Mouse (Mus musculus) frontal cortex, postnatal 25 days (tissue): ENCODE data around the gene Polr2a.
"Not testable (repeated sequence)": the region's sequence is repeated elsewhere in the genome, so short reads cannot be mapped to it uniquely, and the experiment has no call there.

Experiments used
- DNase-seq, 2 experiments: peaks; one replicate each; pipeline ENCODE4 v3.0.0; 2022; ENCODE audit warnings: low spot score in 2 of 2

The Polr2a gene

DNA sequence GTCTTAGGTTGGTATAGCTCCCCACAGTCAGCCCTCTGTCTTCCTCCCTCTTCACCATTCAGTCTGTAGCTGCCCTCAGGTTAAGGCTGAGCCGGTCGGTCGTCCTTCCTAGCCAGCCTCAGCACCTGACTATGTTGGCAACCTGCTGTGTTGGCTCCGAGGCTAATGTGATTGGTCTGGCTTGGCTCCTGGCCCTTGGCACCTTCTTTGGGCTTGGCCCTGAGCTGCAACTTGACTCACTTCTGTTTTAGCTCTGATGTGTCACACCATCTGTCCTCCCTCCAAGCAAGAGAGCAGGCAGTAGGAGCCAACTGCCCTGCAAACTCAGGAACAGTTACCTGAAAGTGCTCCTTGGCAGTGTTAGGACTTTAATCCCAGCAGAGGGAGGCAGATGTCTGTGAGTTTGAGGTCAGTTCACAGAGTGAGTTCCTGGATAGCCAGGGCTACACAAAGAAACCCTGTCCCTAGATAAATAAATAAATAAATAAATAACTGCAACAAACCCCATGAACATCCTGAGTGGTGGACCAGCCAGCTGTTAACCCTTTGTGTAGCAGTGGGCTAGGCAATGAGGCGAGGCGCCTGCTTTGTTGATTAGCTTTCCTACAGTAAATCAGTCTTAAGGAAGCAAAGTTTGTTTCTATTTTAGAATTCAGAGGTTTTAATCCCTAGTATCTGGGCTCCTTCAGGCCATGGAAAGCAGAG lies 51.5 kb downstream of the Polr2a start:
- no peak for DNase-seq

DNA sequence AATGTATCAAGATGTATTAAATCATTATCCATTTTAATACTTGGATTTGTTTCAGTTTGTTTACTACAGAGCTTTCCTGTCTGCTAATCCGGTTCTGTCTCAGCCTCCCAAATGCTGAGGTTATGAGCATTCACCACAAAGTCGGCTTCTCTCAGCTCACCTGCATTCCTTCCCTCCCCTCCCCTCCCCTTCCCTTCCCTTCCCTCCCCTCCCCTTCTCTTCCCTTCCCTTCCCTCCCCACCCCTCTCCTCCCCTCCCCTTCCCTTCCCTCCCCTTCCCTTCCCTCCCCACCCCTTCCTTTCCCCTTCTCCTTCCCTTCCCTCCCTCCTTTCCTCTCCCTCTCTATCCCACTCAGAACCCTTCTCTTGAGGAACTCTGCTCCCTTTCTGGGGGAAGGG lies 53.8 kb downstream of the Polr2a start:
- no peak for DNase-seq

DNA sequence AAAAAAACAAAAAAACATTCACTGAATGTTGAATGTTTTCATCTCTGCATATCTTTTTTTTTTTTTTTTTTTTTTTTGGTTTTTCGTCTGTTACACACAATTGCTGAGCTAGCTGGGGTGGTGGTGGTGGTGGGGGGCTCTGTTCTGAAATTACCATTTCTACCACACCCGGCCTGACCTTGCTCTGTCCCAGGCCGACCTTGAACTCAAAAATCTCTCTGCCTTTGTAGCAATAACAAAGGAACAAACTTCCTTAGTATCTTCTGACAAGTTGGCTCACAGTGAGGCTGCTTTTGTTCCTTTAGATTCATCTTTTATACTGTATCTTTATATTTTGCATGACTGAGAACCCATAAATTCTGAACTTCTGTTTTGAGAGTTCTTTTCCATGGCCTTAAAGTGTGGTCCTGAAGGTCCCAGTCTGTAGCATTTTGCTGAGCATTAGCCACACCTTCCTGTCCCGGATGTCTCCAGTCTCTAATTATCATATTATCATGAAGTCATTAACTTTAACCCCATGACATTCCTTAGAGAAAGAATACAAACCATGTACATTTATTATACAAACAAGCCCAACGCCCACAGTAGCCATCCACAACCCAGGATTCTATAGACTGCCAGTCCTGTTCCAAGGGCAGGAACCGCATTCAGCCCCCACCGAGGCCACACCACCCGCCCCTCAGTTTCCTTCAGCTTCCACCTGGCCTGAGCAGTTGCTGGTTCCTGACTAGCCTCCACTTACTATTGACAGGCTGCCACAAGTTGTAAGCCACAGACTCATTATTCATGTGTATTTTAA lies 54.4 kb downstream of the Polr2a start:
- no peak for DNase-seq

DNA sequence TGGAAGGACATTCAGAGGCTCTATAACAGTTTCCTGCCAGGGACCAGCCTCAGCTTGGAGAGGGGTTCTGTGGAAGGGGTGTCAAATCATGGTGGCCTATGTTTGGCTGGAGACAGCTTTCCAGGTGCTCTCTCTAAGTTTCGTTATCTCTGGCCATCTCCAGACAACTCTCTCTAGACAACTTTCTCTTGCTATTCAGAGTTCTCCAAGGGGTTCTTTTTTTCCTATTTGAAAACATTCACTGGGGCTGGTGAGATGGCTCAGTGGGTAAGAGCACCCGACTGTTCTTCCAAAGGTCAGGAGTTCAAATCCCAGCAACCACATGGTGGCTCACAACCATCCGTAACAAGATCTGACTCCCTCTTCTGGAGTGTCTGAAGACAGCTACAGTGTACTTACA lies 55.1 kb downstream of the Polr2a start:
- not testable (repeated sequence) for DNase-seq

DNA sequence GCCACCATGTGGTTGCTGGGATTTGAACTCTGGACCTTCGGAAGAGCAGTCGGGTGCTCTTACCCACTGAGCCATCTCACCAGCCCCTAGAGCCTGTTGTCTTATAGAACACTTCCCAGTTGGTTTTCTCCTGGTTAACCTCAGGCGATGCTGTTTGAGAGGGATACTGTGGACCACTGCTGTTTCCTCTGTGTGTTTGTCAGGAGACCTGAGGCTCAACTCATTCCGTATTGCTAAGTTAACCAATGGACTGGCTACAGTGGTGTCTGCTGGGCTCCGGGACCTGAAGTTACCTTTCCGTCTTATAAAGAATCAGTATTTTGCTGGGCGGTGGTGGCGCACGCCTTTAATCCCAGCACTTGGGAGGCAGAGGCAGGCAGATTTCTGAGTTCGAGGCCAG lies 55.6 kb downstream of the Polr2a start:
- DNase-seq = not testable (repeated sequence)

DNA sequence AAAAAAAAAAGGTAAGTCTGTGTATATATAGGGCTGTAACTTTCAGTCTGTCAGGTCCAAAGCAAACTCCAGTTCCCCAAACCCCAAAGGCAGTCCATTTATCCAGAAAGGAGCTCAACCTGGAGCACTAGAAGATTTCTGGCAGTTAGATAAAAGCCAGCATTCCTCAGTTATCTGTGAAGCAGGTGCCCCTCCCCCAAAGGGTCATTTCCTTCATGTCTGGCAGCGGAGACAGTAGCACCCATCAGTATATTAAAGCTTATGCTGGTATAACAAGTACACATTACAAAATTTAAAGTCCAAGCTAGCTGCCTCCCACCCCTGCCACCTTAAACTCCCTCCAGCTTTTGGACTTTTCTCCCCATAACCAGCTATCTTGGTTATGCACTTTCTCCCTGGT lies 58.8 kb downstream of the Polr2a start:
- no peak for DNase-seq

DNA sequence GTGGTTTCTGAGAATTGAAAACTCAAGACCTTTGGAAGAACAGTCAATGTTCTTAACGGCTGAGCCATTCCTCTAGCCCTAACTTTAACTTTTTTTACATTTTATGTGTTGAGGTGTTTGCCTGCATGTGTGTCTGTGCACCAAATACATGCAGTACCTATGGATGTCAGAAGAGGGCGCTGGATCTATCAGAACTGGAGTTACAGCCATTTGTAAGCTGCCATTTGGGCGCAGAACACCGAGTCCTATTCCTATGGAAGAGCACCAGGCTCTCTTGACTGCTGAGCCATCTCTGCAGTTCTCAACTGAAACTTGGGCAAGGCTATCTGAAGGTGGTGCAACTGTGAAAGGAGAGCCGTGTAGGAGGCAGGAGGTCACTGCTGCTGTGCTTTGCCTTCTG lies 59.9 kb downstream of the Polr2a start:
- DNase-seq = no peak

DNA sequence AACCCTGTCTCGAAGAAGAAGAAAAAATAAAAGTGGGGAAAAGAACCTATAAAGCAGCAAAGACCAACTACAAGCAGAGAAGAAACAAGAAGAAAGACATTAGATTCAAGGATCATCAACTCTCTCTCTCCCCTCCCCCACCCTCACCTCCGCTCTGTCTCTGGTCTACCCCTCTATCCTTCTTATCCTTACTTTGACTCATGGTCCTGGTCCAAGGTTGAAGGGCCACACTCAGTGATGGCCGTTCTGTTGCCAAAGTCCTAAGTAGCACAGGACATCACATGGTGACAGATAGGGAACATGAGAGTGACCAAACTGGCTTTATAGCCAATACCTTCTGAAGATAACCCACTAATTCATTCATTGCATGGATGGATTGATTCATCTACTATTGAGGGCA lies 61.0 kb downstream of the Polr2a start:
- DNase-seq = no peak

DNA sequence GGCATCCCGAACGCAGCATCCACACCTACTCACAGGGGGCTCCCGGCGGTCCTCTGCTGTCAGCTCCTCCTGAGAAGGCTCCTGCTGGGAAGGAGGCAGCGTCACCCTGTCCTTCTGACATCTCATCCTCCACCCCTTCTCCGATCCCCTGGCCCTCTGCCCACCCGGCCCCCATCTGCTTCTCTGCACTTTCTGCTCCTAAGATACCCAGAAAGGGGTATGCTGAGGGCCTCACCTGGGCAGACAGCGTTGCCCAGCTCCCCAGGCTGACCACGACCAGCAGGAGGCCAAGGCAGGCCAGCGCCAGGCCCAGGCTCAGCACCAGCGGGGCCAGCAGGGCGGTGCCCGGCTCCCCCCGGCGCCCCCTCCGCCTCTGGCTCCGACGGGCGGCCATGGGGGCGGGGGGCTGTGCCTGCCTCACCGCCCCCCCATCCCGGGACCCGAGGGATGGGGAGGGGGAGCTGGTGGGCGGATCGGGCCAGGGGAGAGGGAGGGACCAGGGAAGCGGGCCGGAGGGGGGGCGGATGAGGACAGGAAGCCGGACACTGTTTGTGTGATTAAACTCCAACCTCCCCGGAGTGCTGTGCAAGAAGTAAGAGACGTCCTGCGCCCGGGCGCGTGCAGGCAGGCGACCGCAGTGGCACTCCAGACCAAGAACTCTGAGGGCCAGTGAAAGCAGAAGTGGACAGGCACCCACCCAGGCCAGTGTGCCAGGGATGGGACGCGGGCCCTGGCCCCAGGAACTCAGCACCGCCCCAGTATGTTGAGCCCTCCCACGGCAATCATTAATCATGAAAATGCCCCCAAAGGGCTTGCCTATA lies 62.9 kb downstream of the Polr2a start, which contains the start of the genes Tnfsf12 and Tnfsfm13:
Tnfsf12 (minus strand) TSS at position 489 of the 821 bp plus-strand sequence.
Tnfsfm13 (minus strand) TSS at position 738 of the 821 bp plus-strand sequence.
- DNase-seq = peak; percentile 21 to 32

DNA sequence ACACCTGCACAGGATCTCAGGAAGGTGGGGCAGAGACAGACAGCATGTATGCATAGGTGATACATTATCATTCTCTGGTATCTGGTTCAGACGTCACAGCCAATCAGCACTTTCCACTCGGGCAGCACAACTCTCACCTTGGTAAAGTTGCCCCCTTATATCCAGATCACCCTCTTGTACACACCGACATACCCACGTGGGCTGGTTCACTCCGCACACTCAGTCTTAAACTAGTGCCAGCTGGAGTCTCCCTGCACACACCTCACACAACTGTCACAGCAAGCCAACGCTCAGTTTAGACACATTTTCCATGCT lies 63.4 kb downstream of the Polr2a start:
- no peak for DNase-seq

DNA sequence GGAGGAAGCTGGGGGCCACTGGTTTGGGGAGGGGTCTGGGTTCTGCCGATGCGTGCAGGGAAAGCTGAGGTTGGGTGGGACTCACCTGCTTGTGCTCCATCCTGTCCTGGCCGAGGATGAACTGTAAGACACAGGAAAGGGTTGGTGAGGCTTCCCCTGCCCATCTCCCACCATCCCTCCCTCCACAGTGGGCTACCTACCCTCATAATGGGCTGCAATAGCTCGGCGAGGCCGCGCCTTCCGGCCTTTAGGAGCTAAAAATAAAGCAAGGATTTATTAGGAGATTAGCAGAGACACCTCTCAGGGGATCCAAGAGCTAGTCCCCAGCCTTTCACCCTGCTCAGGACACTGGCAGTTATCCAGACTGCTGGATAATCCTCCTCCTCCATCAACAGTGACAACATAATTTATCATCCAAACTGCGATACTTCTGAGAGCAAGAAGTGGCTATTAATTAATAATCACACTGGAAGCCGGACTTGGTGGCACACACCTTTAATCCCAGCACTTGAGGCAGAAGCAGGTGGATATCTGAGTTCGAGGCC lies 64.9 kb downstream of the Polr2a start:
- no peak for DNase-seq

DNA sequence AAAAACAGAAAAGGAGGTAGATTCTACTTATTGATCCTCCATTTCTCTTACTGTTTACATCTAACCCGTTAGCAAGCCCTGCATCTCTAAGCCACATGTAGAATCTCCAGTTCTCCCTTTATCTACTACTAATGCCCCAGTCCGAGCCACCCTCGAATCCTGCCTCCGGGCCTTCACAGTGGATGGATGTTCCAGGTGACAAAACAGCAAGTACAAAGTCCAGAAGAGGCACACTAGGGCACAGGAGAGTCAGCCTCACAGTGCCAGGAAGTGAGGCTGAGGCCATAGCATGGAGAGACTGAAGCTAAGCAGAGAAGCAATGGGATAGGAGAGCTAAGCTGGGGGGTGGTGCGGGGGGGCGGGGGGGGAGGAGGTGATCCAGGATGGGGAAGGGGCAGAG lies 65.6 kb downstream of the Polr2a start:
- DNase-seq = no peak

DNA sequence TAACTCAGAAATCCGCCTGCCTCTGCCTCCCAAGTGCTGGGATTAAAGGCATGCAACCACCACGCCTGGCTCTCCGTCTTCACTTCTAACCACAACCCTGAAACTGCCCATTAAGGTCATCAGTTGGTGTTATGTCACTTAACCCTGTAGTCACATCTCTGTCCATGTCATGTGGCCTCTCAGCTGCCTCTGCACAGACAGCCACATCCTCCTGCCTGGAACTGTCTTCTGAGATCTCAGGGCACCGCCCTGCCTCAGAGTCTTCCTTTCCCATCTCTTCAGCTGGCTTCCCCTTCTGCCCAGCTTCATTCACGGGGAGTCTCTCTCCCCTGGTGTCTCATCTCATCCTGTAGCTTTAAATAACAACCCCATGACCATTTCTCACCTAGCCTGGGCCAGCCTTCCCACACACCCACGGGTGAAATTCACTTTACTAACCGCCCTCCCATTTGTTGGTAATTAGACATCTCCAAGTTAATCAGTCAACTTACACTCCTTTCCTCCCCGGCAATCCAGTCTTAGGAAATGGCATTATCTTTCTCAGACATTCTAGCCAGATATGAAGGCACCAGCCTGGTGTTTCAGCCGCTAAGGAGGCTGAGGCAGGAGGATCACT lies 66.1 kb downstream of the Polr2a start:
- no peak for DNase-seq

DNA sequence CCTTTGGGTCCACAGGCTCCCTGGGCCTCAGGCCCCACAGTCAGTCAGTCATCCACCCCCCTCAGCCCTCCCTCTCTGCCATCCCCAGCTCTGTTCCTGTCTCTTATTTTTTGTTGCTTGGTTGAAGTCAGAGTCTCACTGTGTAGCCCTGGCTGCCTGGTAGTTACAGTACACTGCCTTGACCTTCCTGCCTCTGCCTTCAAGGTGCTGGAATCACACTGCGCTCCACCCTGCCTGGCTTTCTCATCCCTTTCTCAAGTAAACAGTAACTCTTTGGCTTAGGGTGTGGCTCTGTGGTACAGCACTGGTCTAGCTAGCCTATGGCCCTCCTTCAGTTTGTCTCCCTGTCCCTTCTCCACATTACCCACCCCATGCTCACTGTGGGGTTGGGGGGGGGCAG lies 68.5 kb downstream of the Polr2a start:
- DNase-seq = no peak

DNA sequence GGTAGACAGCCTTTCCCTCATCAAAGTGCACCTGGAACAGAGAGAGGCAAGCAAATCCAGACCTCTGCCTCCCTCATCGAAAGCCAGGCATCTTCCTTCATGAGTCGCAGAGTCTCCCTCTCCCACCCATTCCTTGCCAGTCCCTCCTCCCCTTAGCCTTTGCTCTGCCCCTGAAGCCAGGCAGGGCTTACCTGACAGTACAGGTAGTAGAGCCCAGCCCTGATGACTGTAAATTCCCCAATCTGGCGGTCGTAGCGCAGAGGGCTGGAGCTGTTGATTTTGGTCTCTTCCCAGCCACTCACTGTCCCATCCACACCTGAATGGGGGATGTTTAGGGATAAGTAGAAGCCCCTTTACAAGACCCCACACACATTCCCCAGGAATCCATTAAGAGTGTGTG lies 71.4 kb downstream of the Polr2a start:
- DNase-seq = no peak

DNA sequence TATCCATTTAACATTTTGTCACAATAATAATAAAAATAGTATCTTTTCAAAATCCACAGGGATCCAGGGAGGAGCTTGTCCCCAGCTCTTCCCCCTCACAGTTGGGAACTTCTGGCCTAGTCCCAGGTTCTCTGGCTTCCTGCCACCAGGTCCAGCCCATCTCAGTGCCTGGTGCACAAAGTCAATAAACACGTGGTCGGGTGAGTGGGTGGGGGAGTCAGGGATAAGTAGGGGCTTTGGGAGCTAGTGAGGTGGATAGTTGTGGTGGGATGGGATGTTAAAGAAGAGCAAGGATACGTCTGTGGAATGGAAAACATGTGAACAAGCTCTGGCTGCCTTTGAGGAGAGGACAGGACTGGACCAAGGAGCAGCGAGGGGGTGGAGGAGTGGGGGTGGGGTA lies 72.1 kb downstream of the Polr2a start:
- no peak for DNase-seq

DNA sequence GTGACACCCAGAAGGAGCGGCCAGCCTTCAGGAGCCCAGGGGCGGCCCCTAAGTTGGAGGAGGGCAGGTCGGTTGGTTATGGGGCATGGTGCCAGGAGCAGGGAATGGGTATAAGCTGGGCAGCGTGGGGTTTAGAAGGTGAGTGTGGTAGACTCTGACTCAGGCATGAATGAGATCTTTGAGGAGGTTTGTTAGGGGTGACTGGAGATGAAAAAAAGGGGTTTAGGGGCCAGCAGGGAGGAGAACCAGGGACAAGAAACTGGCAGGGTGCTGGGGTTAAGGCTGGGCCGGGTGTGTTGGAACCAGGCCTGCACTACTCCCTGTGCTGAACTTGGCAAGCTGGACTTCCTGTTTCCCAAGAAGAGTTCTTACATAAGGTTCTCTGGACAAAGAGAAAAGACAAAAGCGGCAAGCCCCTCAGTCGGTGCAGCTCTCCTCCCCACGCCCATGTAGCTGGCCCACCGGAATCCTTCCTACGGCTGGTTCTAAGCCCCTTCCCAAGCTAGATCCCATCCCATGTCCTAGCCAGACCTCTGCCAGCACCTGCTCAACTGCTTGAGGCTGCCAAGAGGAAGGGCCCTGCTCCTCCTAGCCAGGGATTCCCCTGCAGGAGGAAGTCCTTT lies 72.8 kb downstream of the Polr2a start, which contains the start of gene Tnfsf13:
Tnfsf13 (minus strand) TSS at position 259 of the 623 bp plus-strand sequence.
- no peak for DNase-seq

DNA sequence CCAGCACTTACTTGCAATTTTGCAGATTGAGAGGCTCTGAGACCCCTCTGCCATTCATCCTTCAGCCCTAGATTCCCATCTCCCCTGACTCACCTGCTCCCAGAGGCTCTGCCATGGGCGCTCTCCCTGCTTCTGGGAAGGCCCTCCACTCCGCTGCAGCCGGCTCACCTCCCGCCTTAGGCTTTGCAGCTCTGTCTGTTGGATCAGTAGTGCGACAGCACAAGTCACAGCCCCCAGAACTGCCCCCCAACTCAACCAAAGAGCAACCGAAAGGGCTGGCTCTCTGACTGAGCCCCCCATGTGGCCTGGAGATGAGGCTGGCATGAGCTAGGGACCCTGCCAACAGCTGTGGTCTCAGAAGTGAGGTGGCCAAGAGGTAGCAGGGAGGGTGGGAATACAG lies 73.5 kb downstream of the Polr2a start:
- no peak for DNase-seq

DNA sequence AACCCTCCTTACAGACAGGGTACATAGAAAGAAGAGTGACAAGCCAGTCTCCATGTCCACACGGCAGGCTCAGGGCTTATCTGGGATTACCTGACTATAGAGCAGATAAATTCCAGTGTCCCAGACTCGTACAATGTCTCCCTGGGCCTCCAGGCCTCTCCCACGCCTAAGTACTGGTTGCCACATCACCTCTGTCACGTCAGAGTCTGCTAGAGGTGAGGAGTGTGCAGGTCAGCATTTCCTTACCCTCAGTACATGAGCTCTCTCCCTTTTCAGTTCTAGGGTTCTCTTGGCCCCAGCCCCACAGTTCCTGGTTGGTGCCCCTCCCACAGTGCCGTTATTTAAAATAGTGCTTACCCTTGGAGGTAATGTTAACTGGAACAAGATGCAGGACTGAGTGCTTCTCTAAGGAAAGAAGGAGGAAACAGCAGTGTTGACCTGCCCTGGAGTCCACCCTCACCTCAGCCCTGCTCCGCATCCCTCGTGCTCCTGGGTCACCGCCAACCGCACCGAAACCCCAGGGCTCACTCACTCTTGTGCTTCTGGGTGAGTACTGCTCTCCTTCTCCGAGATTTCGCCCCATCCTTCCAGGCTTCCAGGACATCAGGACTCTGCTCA lies 74.2 kb downstream of the Polr2a start:
- no peak for DNase-seq
